Mouse (Mus musculus): ENCODE measurements around the gene Rnf43. TPM values are rescaled to one million over a fixed set of nuclear protein-coding genes. Genes with fewer than 3 reads are reported as not detected.

The Rnf43 gene
- polyA plus RNA-seq, 1 experiment, result not detected

DNA sequence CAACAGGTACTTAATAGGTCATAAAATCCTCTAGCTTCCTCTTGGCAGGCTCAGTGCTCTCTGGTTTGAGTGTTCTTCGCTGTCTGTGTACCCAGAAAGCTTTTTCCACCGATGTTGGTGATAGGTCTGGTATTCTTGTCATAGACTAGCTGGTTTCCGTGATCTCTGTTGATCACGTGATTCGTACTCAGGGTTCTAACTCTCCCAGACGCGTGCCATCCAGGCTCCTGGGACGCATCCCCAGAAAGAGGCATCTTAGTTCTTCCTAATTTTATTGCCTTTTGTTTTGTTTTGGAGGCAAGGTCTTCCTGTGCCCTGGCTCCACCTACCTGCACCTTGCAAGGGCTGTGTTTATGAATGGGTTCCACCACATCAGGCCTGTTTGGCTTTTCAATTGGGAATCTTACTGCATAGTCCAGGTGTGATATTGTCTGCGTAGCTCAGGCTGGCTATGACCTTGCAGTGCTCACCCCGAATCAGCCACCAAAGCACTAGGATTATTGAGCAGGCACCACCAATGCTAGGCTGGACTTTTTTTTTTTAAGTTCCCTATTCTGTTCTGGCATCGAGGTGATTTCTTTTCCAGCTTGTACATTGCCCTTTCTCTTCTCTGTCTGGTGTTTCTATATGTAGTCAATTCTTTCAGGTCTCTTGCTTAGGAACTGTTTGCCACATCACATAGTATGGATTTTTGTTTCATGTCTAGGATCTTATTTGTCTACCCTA, 26.1 kb downstream of the Rnf43 start:
- Histone ChIP-seq H3K27ac (replicated peaks; ENCODE audit: low read depth, low read length) (no peak overlapping the region), H3K4me1 (ENCODE audit: control insufficient read depth, insufficient read depth, insufficient read length, low read length) (no peaks in the 10 kb centered on the region), H3K4me3 (ENCODE audit: insufficient read depth, low read depth, low read length) (no peak overlapping the region)

DNA sequence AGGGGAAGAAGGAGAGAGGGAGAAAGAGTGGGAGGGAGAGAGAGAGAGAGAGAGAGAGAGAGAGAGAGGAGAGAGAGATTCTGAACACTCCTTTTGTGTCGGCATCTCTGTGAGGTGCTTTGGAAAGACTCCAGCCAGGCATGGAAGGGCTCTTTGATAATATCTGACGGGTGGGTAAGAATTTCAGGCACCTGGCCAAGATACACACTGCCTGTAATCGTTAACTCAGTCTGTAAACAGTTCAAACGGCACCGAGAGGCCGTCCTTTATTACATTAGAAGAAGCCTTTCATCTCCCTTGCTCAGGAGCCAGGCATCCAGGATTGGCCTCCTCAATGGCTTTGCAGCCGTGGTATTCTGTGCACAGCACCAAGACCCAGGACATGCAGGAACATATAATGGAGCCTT, 26.9 kb downstream of the Rnf43 start:
- H3K27ac ChIP-seq (replicated peaks; ENCODE audit: low read depth, low read length), result no peak overlapping the region
- H3K4me3 ChIP-seq (ENCODE audit: insufficient read depth, low read depth, low read length), result no peak overlapping the region
- H3K4me1 ChIP-seq (ENCODE audit: control insufficient read depth, insufficient read depth, insufficient read length, low read length), result no peaks in the 10 kb centered on the region

DNA sequence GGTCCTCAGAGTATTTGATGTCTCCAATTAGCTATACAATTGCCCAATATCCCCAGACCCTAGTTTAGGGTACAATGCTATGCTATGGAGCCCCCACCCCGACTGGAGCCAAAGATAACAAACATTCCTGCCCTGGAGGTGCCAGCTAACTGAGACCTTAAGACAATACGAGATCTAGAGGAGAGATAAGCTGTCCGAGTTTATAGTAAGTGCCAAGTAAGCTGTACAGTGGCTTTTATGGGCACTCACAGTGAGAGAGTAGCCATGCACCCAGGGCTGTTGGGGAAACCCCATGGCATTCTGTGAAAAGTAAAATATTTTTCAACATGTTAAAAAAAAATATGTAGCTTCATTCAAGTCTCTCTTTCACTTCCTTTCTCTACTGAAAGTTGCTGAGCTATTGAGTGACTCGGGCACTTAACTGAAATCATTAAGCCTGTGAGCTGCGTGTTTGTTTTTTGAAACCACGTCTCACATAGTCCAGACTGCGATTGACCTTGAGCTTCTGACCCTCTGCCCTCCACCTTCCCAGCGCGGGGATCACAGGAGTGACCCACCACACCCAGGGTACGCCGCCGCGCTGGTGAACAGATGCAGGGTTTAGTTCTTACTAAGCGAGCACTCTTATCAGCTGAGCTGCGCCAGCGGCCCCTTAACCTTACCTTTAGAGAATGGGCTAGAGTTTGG, 27.7 kb downstream of the Rnf43 start:
- H3K27ac ChIP-seq (replicated peaks; ENCODE audit: low read depth, low read length), result no peak overlapping the region
- H3K4me1 ChIP-seq (ENCODE audit: control insufficient read depth, insufficient read depth, insufficient read length, low read length), result no peaks in the 10 kb centered on the region
- H3K4me3 ChIP-seq (ENCODE audit: insufficient read depth, low read depth, low read length), result no peak overlapping the region

DNA sequence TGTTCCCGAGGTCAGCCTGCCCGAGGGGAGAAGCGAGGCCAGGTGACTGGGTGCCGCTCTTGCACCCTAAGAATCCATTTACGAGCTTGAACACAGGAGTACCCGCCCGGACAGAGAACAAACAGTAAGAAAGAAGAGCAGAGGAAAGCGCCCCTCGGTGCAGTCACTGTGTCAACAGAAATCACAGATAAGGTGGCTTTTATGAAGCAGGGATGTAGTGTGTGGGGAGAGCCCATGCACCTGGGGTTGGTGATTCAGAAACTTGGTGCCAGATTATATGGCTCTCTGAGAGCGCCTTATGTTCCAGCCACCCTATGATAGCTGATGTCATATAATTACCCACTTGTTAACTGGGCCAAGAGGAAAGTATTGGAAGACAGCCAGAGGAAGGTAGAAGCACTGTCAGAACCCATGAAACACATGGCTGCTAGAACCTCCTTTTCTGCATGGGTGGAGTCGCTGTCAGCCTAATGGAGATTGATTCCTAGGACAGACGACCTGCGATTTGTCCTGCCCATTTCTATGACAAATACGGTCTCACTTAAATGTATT, 34.7 kb downstream of the Rnf43 start:
- H3K27ac ChIP-seq (replicated peaks; ENCODE audit: low read depth, low read length), result no peak overlapping the region
- H3K4me1 ChIP-seq (ENCODE audit: control insufficient read depth, insufficient read depth, insufficient read length, low read length), result no peaks in the 10 kb centered on the region
- H3K4me3 ChIP-seq (ENCODE audit: insufficient read depth, low read depth, low read length), result no peak overlapping the region

DNA sequence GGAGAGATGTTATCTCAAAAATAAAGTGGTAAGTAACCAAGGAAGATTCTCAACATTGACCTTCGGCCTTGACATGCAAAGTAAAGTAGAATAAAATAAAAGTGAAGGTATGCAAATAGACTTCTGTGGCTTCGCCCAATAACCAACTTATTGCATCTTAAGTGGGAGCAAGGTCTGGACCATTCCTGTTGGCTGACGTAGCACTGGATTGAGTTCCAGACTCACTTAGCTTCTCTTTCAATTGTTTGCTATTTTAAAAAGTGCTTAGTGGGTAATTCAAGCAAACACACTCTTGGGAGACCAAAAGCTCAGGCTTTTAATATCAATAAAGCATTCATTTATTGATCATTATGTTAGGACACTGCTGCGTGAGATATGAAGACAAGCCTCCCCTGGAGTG, 35.6 kb downstream of the Rnf43 start:
- Histone ChIP-seq H3K4me3 (ENCODE audit: insufficient read depth, low read depth, low read length) (no peak overlapping the region), H3K4me1 (ENCODE audit: control insufficient read depth, insufficient read depth, insufficient read length, low read length) (no peaks in the 10 kb centered on the region), H3K27ac (replicated peaks; ENCODE audit: low read depth, low read length) (no peak overlapping the region)

DNA sequence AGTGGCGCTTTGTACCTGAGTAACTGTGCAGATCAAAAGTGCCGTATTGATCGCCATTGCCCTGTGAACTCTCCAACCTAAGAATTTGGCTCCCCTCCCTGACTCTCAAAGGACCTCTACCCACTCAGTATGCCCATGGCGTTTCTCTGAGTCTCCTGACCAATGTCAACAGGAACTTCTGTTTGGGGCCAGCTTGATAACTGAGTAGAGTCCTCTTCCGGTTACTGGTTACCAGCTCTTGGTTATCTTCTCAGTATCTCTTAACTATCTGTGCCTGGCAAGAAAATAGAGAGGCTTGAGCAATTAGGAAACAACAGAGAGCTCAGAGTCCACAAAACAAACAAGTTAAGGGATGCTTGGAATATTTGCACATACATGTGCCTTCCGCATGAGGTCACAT, 38.6 kb downstream of the Rnf43 start:
- Histone ChIP-seq H3K4me3 (ENCODE audit: insufficient read depth, low read depth, low read length) (no peak overlapping the region), H3K27ac (replicated peaks; ENCODE audit: low read depth, low read length) (no peak overlapping the region), H3K4me1 (ENCODE audit: control insufficient read depth, insufficient read depth, insufficient read length, low read length) (no peaks in the 10 kb centered on the region)

DNA sequence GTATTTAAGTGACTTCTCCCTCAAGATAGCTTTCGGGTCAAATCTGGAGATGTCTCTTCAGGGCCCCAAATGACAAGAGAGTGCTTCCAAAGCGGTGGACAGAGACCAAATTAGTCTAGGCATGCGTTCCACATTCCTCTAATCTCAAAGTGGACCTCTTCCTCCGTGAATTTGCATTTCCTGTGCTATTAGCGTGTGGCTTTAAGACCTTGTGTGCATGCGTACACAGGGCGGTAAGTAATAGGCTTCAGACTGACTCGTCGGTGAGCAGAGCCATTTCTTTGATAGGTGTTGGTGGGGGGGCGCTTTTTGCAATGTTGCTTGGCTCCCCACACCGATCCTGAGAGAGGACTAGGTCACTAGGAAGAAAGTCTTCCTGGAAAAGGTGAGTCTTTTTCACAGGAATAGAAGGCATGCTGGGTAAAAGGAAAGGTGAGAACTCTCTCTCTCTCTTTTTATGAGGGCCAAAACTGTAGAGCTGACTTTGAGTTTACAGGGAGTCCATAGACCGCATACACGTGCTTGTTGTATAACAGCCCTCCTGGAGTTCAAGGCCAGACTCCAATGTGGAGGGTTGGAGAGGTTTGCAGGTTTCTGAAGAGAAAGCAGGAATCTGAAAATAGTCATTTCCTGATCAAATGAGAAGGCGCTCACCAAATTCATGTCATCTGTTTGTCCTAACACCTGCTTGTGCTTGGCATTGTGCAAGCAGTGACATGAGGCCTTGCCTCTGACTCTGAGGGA, 39.5 kb downstream of the Rnf43 start:
- no peak overlapping the region for H3K4me3 ChIP-seq (ENCODE audit: insufficient read depth, low read depth, low read length)
- no peaks in the 10 kb centered on the region for H3K4me1 ChIP-seq (ENCODE audit: control insufficient read depth, insufficient read depth, insufficient read length, low read length)
- H3K27ac ChIP-seq (replicated peaks; ENCODE audit: low read depth, low read length), result no peak overlapping the region

DNA sequence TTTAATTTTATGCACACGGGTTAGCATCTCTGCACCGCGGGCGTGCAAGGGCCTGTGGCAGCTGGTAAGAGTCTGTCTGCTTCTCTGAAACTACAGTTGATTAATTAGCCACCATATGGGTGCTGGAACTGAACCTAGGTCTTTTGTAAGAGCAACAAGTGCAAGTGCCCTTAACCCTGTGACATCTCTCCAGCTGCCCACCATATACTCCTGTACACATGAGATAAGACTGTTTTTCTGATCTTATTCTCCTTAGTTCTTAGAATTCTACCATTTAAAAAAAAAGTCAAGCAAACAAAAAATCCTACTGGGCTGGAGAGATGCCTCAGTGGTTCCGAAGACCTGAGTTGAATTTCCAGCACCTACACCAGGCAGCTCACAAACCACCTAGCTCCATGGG, 41.1 kb downstream of the Rnf43 start:
- no peak overlapping the region for H3K4me3 ChIP-seq (ENCODE audit: insufficient read depth, low read depth, low read length)
- H3K4me1 ChIP-seq (ENCODE audit: control insufficient read depth, insufficient read depth, insufficient read length, low read length), result no peaks in the 10 kb centered on the region

DNA sequence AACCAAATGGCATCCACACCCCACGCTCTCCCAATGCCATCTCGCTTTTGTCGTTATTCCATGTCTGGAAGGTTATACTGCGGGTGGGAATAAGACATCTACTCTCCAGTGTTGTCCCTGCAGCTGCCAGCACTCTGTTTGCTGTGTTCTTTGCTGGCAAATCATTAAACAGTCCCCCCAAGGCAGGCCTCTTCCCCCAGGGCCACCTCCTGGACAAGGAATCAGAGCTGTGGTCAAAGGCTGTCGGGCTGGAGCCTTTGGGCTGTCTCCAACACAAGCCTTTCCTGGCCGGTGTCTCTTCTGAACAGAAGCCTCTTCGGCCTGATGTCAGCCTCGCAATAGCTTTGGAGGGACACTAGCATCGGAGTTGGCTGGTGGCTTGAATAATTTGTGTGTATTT, 41.8 kb downstream of the Rnf43 start:
- Histone ChIP-seq H3K4me1 (ENCODE audit: control insufficient read depth, insufficient read depth, insufficient read length, low read length) (no peaks in the 10 kb centered on the region), H3K4me3 (ENCODE audit: insufficient read depth, low read depth, low read length) (no peak overlapping the region), H3K27ac (replicated peaks; ENCODE audit: low read depth, low read length) (no peak overlapping the region)

More for the DNA sequence above, 41.1 kb downstream of the Rnf43 start:
- H3K27ac ChIP-seq (replicated peaks; ENCODE audit: low read depth, low read length), result no peak overlapping the region

DNA sequence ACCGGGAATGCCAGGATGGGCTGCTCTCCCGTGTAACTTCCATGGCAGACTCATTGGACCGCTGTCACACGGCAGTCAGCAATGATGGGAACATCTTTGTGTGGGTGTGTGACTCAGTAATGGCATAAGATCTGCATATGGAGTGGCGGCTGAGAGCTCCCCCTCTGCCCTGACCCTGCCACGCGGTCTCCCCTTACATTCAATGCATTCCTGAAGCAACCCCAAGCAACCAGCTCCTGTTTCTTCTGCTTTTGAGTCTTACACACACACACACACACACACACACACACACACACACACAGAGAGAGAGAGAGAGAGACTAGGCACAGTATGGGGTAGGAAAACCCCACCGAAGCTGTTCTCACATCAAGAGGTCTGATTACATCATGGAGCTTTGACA, 45.0 kb downstream of the Rnf43 start:
- H3K4me3 ChIP-seq (ENCODE audit: insufficient read depth, low read depth, low read length), result no peak overlapping the region
- H3K4me1 ChIP-seq (ENCODE audit: control insufficient read depth, insufficient read depth, insufficient read length, low read length), result no peaks in the 10 kb centered on the region
- no peak overlapping the region for H3K27ac ChIP-seq (replicated peaks; ENCODE audit: low read depth, low read length)

DNA sequence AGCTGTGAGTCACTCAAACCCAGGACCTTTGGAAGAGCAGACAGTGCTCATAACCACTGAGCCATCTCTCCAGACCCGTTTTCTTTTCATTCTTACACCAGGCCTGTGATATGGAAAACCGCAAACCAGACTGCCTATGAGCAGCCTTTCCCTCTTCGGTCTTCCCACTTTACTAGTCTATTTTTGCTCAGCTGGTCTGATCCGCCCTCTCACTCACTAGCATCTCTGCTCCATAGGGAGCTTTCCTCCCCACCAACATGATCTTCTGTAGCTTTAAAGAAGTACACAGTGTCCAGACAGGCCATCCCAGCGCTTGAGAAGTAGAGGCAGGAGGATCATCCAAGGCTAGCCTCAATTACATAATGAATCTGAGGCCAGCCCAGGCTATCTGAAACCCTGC, 46.5 kb downstream of the Rnf43 start:
- Histone ChIP-seq H3K4me3 (ENCODE audit: insufficient read depth, low read depth, low read length) (no peak overlapping the region), H3K27ac (replicated peaks; ENCODE audit: low read depth, low read length) (no peak overlapping the region)

DNA sequence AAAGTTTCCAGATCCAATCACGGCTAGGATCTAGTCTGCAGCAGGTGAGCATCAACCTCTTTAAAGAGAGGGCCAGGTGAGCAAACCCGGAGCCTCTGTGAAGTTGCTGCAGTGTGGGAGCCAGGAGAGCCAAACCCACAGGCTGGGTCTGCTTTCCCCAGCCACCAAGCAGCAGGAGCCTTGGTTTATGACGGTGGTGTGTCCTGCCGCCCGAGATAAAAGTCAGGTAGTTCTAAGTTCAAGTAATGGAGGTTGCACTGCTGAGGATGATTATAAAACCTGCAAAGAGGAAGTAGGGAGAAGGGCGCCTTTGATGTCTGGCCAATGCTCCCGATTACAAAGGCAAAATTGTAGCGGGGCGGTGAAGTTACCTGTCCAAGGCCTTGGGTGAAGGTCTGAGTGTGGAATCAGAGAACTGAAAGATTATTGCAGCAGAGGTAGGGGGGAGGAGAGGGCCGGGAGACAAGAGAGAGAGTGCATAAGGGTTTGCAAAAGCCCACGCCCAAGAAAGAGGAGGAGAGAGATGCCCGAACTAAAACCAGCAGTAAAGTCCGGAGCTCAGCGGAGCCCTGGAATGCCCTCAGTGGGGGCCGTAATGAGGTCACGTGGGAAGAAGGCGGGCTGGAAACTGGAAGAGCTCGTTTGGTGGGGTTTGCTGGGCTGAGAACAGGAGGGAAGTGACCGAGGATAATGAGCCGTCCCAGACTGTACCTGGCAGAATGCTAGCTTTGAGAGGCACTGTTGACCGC, 47.2 kb downstream of the Rnf43 start:
- Histone ChIP-seq H3K4me3 (ENCODE audit: insufficient read depth, low read depth, low read length) (peak overlapping the region; percentile 15; the same call in 1 of the 2 replicates), H3K4me1 (ENCODE audit: control insufficient read depth, insufficient read depth, insufficient read length, low read length) (no peaks in the 10 kb centered on the region), H3K27ac (replicated peaks; ENCODE audit: low read depth, low read length) (no peak overlapping the region)

More for the DNA sequence above, 46.5 kb downstream of the Rnf43 start:
- H3K4me1 ChIP-seq (ENCODE audit: control insufficient read depth, insufficient read depth, insufficient read length, low read length), result no peaks in the 10 kb centered on the region

DNA sequence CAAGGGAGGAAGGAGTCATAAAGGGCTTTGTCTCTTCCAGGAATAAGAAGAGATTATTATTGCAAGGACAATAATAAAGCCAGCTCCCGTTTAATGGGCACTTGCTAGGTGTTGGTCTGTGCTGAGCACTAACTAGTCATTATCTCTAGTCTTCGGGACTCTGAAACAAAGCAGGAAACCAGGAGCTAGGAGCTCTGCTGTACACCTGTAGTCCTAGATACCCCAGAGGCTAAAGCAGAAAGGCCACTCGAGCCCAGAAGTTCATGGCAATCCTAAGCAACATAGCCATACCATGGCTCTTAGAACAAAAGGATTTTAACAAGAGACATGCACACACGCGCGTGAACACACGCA, 47.7 kb downstream of the Rnf43 start:
- Histone ChIP-seq H3K27ac (replicated peaks; ENCODE audit: low read depth, low read length) (no peak overlapping the region), H3K4me1 (ENCODE audit: control insufficient read depth, insufficient read depth, insufficient read length, low read length) (no peaks in the 10 kb centered on the region), H3K4me3 (ENCODE audit: insufficient read depth, low read depth, low read length) (0 out of 2 replicates have a peak overlapping the region, but pooled peaks have one; percentile 15)

DNA sequence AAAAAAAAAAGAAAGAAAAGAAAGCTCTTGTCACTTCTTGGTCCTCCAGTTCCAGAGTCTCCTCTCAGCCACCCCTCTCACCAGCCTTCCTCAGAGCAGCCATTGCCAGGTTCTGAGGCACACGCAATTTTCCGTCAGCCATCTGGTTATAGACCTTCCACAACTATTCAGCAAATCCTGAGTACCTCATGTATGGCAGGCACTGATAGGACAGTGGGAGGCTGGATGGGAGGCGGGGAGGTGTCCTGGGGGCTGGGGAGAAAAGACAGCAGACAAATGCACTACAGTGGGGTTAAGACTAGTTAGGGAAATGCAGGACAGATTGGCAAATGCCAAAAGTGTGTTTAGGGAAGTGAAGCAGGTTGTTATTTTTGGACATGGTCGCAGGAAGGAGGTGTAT, 49.7 kb downstream of the Rnf43 start:
- Histone ChIP-seq H3K4me3 (ENCODE audit: insufficient read depth, low read depth, low read length) (no peak overlapping the region), H3K27ac (replicated peaks; ENCODE audit: low read depth, low read length) (no peak overlapping the region), H3K4me1 (ENCODE audit: control insufficient read depth, insufficient read depth, insufficient read length, low read length) (no peaks in the 10 kb centered on the region)

DNA sequence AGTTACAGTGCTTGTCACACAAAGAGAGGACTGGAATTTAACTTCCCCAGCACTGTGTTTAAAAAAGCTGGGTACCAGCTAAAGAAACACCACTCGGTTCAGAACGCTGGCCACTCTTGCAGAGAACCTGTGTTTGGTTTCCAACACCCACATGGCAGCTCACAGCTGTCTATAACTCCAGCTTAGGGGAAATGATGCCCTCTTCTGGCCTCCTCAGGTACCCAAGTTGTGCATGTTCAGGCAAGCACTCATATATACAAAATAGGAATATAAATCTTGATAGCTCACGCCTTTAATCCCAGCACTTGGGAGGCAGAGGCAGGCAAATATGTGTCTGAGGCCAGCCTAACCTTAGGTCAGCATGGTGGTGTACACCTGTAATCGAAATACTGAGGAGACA, 53.5 kb downstream of the Rnf43 start:
- H3K27ac ChIP-seq (replicated peaks; ENCODE audit: low read depth, low read length), result no peak overlapping the region
- no peaks in the 10 kb centered on the region for H3K4me1 ChIP-seq (ENCODE audit: control insufficient read depth, insufficient read depth, insufficient read length, low read length)
- no peak overlapping the region for H3K4me3 ChIP-seq (ENCODE audit: insufficient read depth, low read depth, low read length)
